Mouse (Mus musculus): ENCODE data around the gene Tmem156.

DNA sequence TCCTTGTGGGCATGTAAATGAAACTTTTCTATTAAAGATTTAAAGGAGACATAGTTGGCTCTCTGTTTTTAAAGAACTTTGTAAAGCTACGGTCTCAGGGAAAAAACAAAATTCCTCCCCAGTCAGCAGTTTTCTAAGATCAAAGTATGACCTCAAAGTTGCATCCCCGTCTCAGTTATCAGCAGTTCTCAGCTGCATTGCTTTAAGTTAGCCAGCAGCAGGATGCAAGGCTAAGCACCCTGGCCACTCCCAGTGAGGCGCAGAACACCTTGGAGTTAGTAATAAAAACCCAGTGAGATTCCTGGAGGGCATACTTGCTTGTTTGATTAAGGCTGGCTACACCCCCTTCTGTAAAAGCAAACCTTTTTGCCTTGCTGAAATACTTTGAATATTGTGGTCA lies 15.2 kb downstream of the Tmem156 start:
- no peak for TF ChIP-seq CTCF (IDR thresholded peaks at IDR 0.05; ENCODE audit: control insufficient read depth, insufficient read depth, insufficient read length)
- no peak for TF ChIP-seq MYOG (IDR thresholded peaks at IDR 0.05; ENCODE audit: control insufficient read depth, extremely low read depth, insufficient read length)
- no peak for TF ChIP-seq MAX (IDR thresholded peaks at IDR 0.05)
- no peak for TF ChIP-seq MYOD1 (IDR thresholded peaks at IDR 0.05; ENCODE audit: control insufficient read depth, insufficient read length, low read depth)
- TF ChIP-seq USF1 (IDR thresholded peaks at IDR 0.05; ENCODE audit: low read depth): no peak
- TF ChIP-seq CEBPB (IDR thresholded peaks at IDR 0.05; ENCODE audit: low read depth): no peak
